Mouse (Mus musculus) intestine, postnatal 0 days (tissue): ENCODE measurements around the gene Selenoi. TPM values are rescaled to one million over a fixed set of nuclear protein-coding genes. Genes with fewer than 3 reads are reported as not detected.

Source experiments
- ATAC-seq: fragments of 200-750 bp; cut with Nextera tagmentation; 2 replicates; pipeline ENCODE4 v1.8.0; 2017; ENCODE audit warnings: mild to moderate bottlenecking, moderate TSS enrichment, moderate library complexity
- H3K27ac ChIP-seq: fragments of 300-500 bp; sonication (generic); 2 replicates; pipeline ENCODE4 v1.5.1; 2014; ENCODE audit warnings: mild to moderate bottlenecking, low read depth, low read length, moderate library complexity
- H3K27me3 ChIP-seq: fragments of 300-500 bp; sonication (generic); replicated peaks from 2 replicates; pipeline ENCODE4 v1.6.1; 2014; ENCODE audit warnings: low read length, mixed read lengths; ENCODE audit not compliant: control insufficient read depth, insufficient read depth
- H3K36me3 ChIP-seq: fragments of 300-500 bp; sonication (generic); 2 replicates; pipeline ENCODE4 v1.6.1; 2014; ENCODE audit warnings: mild to moderate bottlenecking, moderate library complexity; ENCODE audit not compliant: control insufficient read depth, insufficient read depth
- H3K4me1 ChIP-seq: fragments of 300-500 bp; sonication (generic); replicated peaks from 2 replicates; pipeline ENCODE4 v1.6.1; 2014; ENCODE audit warnings: antibody characterized with exemption, low read length, mixed read lengths; ENCODE audit not compliant: control insufficient read depth, insufficient read depth
- H3K4me2 ChIP-seq: fragments of 300-500 bp; sonication (generic); replicated peaks from 2 replicates; pipeline ENCODE4 v1.6.1; 2014; ENCODE audit warnings: low read depth, mild to moderate bottlenecking, moderate library complexity
- H3K4me3 ChIP-seq: fragments of 300-500 bp; sonication (generic); 2 replicates; pipeline ENCODE4 v1.5.1; 2014; ENCODE audit warnings: low read depth, low read length
- H3K9ac ChIP-seq: fragments of 300-500 bp; sonication (generic); 2 replicates; pipeline ENCODE4 v1.6.1; 2014; ENCODE audit warnings: mild to moderate bottlenecking, low read depth, low read length
- H3K9me3 ChIP-seq: fragments of 300-500 bp; sonication (generic); 2 replicates; pipeline ENCODE4 v1.6.1; 2016; ENCODE audit warnings: mixed run types; ENCODE audit not compliant: control insufficient read depth
- CTCF ChIP-seq: sonication (generic); IDR thresholded peaks from 2 replicates; pipeline ENCODE4 v1.5.1; 2016; ENCODE audit warnings: low read depth, mild to moderate bottlenecking, control low read depth, antibody characterized with exemption, moderate library complexity
- WGBS: fragments of 180-500 bp; shearing (Covaris S2); extraction: QIAGEN DNeasy Blood & Tissue Kit; methylation state at CpG from one replicate; pipeline ENCODE4 v1.1.7; 2014; 5-methylcytosine and 5-hydroxymethylcytosine counted together
- polyA plus RNA-seq: library from polyadenylated mRNA; unstranded; fragments of >200 nt; fragmentation: Nextera tagmentation; extraction: Ambion mirVana; gene quantifications from 2 replicates; pipeline ENCODE4 v1.2.1, GENCODE M21; 2015

Gene Selenoi
- polyA plus RNA-seq, 1 experiment from 2014 or later: 66.2 TPM

GRCm38 (mm10) chr5:30270571-30271190, 38.3 kb downstream of the Selenoi start:
- H3K9ac ChIP-seq: no peak overlapping the region
- no peak for ATAC-seq

GRCm38 (mm10) chr5:30271599-30272281, 39.4 kb downstream of the Selenoi start:
- Histone ChIP-seq H3K9ac (no peak overlapping the region), H3K27ac (no peak overlapping the region), H3K27me3 (no peaks in the 10 kb centered on the region), H3K36me3 (peaks cover 21% of the 10 kb centered on the region), H3K9me3 (no peaks in the 10 kb centered on the region), H3K4me3 (no peak overlapping the region), H3K4me2 (no peak overlapping the region), H3K4me1 (no peaks in the 10 kb centered on the region)
- peak; percentile 4; the same call in 1 of the 2 replicates for ATAC-seq
- TF ChIP-seq CTCF: no peak
- 77% methylated on average over 11 of the region's 11 CpGs for WGBS

More at GRCm38 (mm10) chr5:30270571-30271190, 38.3 kb downstream of the Selenoi start:
- no peak overlapping the region for H3K4me2 ChIP-seq
- 69% methylated on average over 11 of the region's 11 CpGs for WGBS
- H3K4me1 ChIP-seq: no peaks in the 10 kb centered on the region
- no peak overlapping the region for H3K4me3 ChIP-seq
- H3K27me3 ChIP-seq: no peaks in the 10 kb centered on the region
- H3K9me3 ChIP-seq: no peaks in the 10 kb centered on the region
- H3K27ac ChIP-seq: no peak overlapping the region
- TF ChIP-seq CTCF: no peak
- H3K36me3 ChIP-seq: peaks cover 29% of the 10 kb centered on the region

GRCm38 (mm10) chr5:30276361-30276760, 44.0 kb downstream of the Selenoi start:
- Histone ChIP-seq H3K4me2 (no peak overlapping the region), H3K36me3 (no peaks in the 10 kb centered on the region), H3K9me3 (no peaks in the 10 kb centered on the region), H3K27me3 (0 out of 2 replicates have a peak, but pooled peaks cover 2% of the 10 kb centered on the region), H3K4me1 (no peaks in the 10 kb centered on the region; the same call in 1 of the 2 replicates), H3K4me3 (no peak overlapping the region), H3K9ac (no peak overlapping the region), H3K27ac (no peak overlapping the region)
- WGBS: 87% methylated on average over 2 of the region's 2 CpGs
- no peak for TF ChIP-seq CTCF
- no peak for ATAC-seq

GRCm38 (mm10) chr5:30278952-30279351, 46.6 kb downstream of the Selenoi start:
- H3K27ac ChIP-seq: peak overlapping the region; percentile 31; the same call in 1 of the 2 replicates
- 23% methylated on average over 3 of the region's 3 CpGs for WGBS

GRCm38 (mm10) chr5:30279446-30279845, 47.1 kb downstream of the Selenoi start:
- no peaks in the 10 kb centered on the region for H3K36me3 ChIP-seq
- peak; percentile 84 for ATAC-seq
- no peaks in the 10 kb centered on the region; the same call in 1 of the 2 replicates for H3K4me1 ChIP-seq
- no peak overlapping the region for H3K9ac ChIP-seq
- 0 out of 2 replicates have a peak, but pooled peaks cover 3% of the 10 kb centered on the region for H3K27me3 ChIP-seq
- WGBS: 46% methylated on average over 4 of the region's 4 CpGs
- H3K4me2 ChIP-seq: no peak overlapping the region
- TF ChIP-seq CTCF: no peak
- H3K9me3 ChIP-seq: no peaks in the 10 kb centered on the region
- no peak overlapping the region for H3K4me3 ChIP-seq
- 0 out of 2 replicates have a peak overlapping the region, but pooled peaks have one; percentile 31 for H3K27ac ChIP-seq

More at GRCm38 (mm10) chr5:30278952-30279351, 46.6 kb downstream of the Selenoi start:
- Histone ChIP-seq H3K36me3 (no peaks in the 10 kb centered on the region), H3K4me1 (no peaks in the 10 kb centered on the region; the same call in 1 of the 2 replicates), H3K27me3 (0 out of 2 replicates have a peak, but pooled peaks cover 3% of the 10 kb centered on the region), H3K9me3 (no peaks in the 10 kb centered on the region), H3K4me3 (no peak overlapping the region), H3K4me2 (no peak overlapping the region), H3K9ac (no peak overlapping the region)
- TF ChIP-seq CTCF: no peak
- no peak for ATAC-seq

- H3K4me3 ChIP-seq: no peak overlapping the region; the same call in 1 of the 2 replicates
These were observed 48.5 kb downstream of the Selenoi start for GRCm38 (mm10) chr5:30280864-30281263.

More at GRCm38 (mm10) chr5:30280864-30281263, 48.5 kb downstream of the Selenoi start:
- Histone ChIP-seq H3K9me3 (no peaks in the 10 kb centered on the region), H3K9ac (no peak overlapping the region), H3K4me1 (no peaks in the 10 kb centered on the region; the same call in 1 of the 2 replicates), H3K27ac (no peak overlapping the region), H3K27me3 (0 out of 2 replicates have a peak, but pooled peaks cover 3% of the 10 kb centered on the region), H3K4me2 (peak overlapping the region; percentile 54), H3K36me3 (no peaks in the 10 kb centered on the region)
- 42% methylated on average over 9 of the region's 9 CpGs for WGBS
- ATAC-seq: no peak
- no peak for TF ChIP-seq CTCF
